Mouse (Mus musculus) intestine, embryonic 14.5 days (tissue): Measurements from ENCODE around the gene Phlpp2. TPM values are rescaled to one million over a fixed set of nuclear protein-coding genes. Genes with fewer than 3 reads are reported as not detected.
"Not testable (repeated sequence)": the region's sequence is repeated elsewhere in the genome, so short reads cannot be mapped to it uniquely, and the experiment has no call there.

ENCODE experiments used
- ATAC-seq: fragments of 200-750 bp; cut with Nextera tagmentation; replicated peaks from 2 replicates; pipeline ENCODE4 v1.8.0; 2017; ENCODE audit warnings: low read depth, moderate number of reproducible peaks, moderate TSS enrichment, moderate library complexity; ENCODE audit not compliant: low FRiP score, low TSS enrichment
- DNase-seq: peaks from one replicate; pipeline ENCODE4 v3.0.0-alpha.2; 2018; ENCODE audit warnings: low spot score
- H3K27ac ChIP-seq: fragments of 300-500 bp; sonication (generic); 2 replicates; pipeline ENCODE4 v1.5.1; 2014; ENCODE audit warnings: low read depth, mild to moderate bottlenecking, control low read depth
- H3K27me3 ChIP-seq: fragments of 300-500 bp; sonication (generic); replicated peaks from 2 replicates; pipeline ENCODE4 v1.6.1; 2014; ENCODE audit warnings: low read length, control low read depth; ENCODE audit not compliant: control insufficient read depth, insufficient read depth
- H3K36me3 ChIP-seq: fragments of 300-500 bp; sonication (generic); 2 replicates; pipeline ENCODE4 v1.6.1; 2014; ENCODE audit warnings: low read length, control low read depth; ENCODE audit not compliant: control insufficient read depth, insufficient read depth
- H3K4me1 ChIP-seq: fragments of 300-500 bp; sonication (generic); replicated peaks from 2 replicates; pipeline ENCODE4 v1.6.1; 2014; ENCODE audit warnings: low read length, control low read depth, mixed read lengths; ENCODE audit not compliant: control insufficient read depth, insufficient read depth
- H3K4me2 ChIP-seq: fragments of 300-500 bp; sonication (generic); 2 replicates; pipeline ENCODE4 v1.6.1; 2014; ENCODE audit warnings: low read length
- H3K4me3 ChIP-seq: fragments of 300-500 bp; sonication (generic); 2 replicates; pipeline ENCODE4 v1.5.1; 2014; ENCODE audit warnings: low read depth, low read length, control low read depth, mixed read lengths
- H3K9ac ChIP-seq: fragments of 300-500 bp; sonication (generic); 2 replicates; pipeline ENCODE4 v1.6.1; 2014; ENCODE audit warnings: mild to moderate bottlenecking, low read length
- H3K9me3 ChIP-seq: fragments of 300-500 bp; sonication (generic); 2 replicates; pipeline ENCODE4 v1.6.1; 2016; ENCODE audit warnings: low read length, control low read depth; ENCODE audit not compliant: control insufficient read depth
- WGBS: fragments of 180-500 bp; shearing (Covaris S2); extraction: QIAGEN DNeasy Blood & Tissue Kit; methylation state at CpG from one replicate; pipeline ENCODE4 v1.1.7; 2014; 5-methylcytosine and 5-hydroxymethylcytosine counted together
- polyA plus RNA-seq: library from polyadenylated mRNA; unstranded; fragments of >200 nt; fragmentation: Nextera tagmentation; extraction: Ambion mirVana; gene quantifications from 2 replicates; pipeline ENCODE4 v1.2.1, GENCODE M21; 2014

The Phlpp2 gene
- polyA plus RNA-seq, 1 experiment from 2014 or later: 4.2 TPM

DNA sequence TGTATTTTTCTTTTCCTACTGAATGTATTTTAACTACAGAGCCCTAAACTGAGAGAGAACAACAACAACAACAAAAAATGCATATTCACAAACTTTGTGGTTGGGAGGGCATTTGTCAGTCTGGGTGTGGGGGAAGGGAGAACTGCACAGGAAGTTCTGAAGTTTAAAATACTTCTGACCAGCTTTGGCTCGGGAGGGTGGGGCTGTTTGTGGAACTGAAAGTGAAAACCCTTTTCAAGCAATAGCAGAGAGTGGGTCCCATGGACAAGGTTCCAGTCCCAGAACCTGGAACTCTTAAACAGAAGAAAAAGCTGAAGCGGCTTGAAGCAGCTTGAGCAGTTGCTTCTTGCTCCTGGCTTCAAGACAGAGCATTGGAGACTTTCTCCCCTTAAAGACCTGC lies 4.9 kb upstream of the Phlpp2 start:
- H3K27me3 ChIP-seq: no peaks in the 10 kb centered on the region
- no peak overlapping the region for H3K9ac ChIP-seq
- H3K9me3 ChIP-seq: no peaks in the 10 kb centered on the region
- DNase-seq (no peak), ATAC-seq (no peak)
- H3K36me3 ChIP-seq: peaks cover 45% of the 10 kb centered on the region
- H3K27ac ChIP-seq: no peak overlapping the region
- H3K4me1 ChIP-seq: peaks cover 3% of the 10 kb centered on the region
- H3K4me3 ChIP-seq: no peak overlapping the region
- WGBS: 69% methylated on average over 2 of the region's 2 CpGs
- H3K4me2 ChIP-seq: no peak overlapping the region

DNA sequence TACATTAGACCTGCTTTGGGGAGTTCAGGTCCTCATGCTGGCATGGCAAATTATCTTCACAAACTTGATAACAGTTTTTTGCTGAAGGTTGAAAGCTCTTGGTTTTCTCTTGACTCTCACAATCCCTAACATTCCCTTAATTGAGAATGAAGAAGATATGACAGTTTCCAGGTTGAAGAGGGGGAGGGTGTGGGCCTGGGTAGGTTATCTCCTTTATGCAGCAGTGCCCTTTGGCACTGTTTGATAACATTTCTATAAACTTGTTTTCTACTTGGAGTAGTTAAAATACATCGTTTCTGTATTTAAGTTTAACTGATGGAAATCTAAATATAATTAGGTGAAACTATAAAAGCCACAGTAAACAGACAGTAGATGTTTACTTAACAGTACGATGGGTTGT lies 3.5 kb upstream of the Phlpp2 start:
- Histone ChIP-seq H3K4me2 (no peak overlapping the region), H3K4me3 (no peak overlapping the region), H3K27me3 (no peaks in the 10 kb centered on the region), H3K9ac (no peak overlapping the region), H3K36me3 (peaks cover 33% of the 10 kb centered on the region), H3K4me1 (peaks cover 3% of the 10 kb centered on the region), H3K27ac (no peak overlapping the region), H3K9me3 (no peaks in the 10 kb centered on the region)
- 59% methylated on average over 2 of the region's 2 CpGs for WGBS
- ATAC-seq (no peak), DNase-seq (no peak)

DNA sequence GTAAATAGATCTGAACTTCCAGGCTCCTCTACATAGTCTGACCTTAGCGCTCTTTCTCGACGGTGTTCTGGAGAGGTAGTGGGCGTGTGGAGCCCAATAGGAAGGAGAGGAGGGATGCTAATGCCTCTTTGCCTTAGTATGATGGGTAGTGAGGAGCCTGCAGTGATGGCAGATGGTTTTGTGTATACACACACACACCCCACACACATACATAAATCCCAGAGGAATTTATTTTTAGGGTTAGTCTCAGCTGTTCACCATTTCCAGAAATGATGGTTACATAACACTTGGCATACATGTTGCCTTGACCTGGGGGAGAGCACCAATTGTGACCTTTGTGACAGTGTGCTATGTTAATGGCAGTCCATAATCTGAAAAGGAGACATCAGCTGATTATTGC lies 2.8 kb upstream of the Phlpp2 start:
- DNase-seq (no peak), ATAC-seq (no peak)
- Histone ChIP-seq H3K27ac (no peak overlapping the region), H3K9me3 (no peaks in the 10 kb centered on the region), H3K4me1 (peaks cover 3% of the 10 kb centered on the region), H3K4me2 (no peak overlapping the region), H3K36me3 (peaks cover 25% of the 10 kb centered on the region), H3K9ac (no peak overlapping the region), H3K4me3 (no peak overlapping the region), H3K27me3 (no peaks in the 10 kb centered on the region)
- 84% methylated on average over 4 of the region's 4 CpGs for WGBS

DNA sequence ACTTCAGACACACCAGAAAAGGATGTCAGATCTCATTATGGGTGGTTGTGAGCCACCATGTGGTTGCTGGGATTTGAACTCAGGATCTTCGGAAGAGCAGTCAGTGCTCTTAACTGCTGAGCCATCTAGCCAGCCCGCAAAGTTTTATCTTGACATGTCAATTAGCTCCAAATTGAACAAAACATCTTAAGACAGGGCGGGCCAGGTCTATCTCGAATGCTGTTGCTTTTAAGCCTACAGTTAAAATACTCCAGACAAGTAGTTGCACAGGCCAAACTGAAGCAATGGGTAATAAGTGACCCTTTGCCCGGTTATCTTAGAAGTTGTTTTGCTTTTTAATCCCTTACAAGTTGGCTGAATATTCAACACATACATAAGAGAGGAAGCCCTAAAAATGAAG lies 1.7 kb upstream of the Phlpp2 start:
- ATAC-seq (no peak), DNase-seq (no peak)
- Histone ChIP-seq H3K27me3 (no peaks in the 10 kb centered on the region), H3K4me3 (no peak overlapping the region), H3K9ac (no peak overlapping the region), H3K4me1 (peaks cover 3% of the 10 kb centered on the region), H3K36me3 (peaks cover 14% of the 10 kb centered on the region), H3K27ac (no peak overlapping the region), H3K9me3 (no peaks in the 10 kb centered on the region), H3K4me2 (no peak overlapping the region)
- 87% methylated on average over 5 of the region's 5 CpGs for WGBS

DNA sequence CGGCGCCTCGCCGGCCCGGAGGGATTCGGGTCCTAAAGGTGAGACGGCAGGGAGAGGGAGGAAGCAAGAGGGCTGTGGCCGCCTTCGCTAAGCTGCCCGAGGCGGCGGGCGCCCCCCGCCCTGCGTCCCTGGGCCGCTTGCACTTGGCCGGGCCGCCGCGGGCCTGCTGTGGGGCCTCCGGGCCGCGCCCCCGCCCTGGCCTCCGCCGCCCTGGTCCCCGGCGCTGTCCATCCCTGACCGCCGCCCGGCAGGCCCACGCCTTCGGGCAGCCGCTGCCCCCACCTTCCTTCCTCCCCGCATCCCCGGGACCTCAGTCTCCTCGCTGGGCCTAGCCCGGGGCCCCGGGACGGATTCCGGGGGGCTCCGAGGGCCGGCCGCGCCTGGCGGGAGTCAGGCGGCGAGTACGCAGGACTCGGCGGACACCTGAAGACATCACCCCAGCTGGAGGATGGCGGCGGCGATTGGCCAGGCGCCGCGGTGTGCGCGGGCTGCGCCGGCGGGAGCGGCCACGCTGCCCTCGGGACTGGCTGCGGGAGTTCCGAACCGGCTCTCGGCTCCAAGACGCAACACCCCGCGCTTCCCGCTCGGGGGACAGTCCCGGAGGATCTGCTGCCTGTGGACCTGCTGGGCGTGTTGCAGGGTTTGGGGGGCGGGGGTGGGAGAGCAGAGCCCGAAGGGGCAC lies 479 bp downstream of the Phlpp2 start:
- ATAC-seq (peak; percentile 88), DNase-seq (peak; percentile 85)
- Histone ChIP-seq H3K4me3 (peak overlapping the region; percentile 82), H3K9me3 (no peaks in the 10 kb centered on the region), H3K4me2 (peak overlapping the region; percentile 54), H3K27ac (peak overlapping the region; percentile 90), H3K36me3 (peaks cover 7% of the 10 kb centered on the region), H3K27me3 (no peaks in the 10 kb centered on the region), H3K4me1 (peaks cover 3% of the 10 kb centered on the region), H3K9ac (peak overlapping the region; percentile 91)
- 1% methylated on average over 73 of the region's 78 CpGs for WGBS

DNA sequence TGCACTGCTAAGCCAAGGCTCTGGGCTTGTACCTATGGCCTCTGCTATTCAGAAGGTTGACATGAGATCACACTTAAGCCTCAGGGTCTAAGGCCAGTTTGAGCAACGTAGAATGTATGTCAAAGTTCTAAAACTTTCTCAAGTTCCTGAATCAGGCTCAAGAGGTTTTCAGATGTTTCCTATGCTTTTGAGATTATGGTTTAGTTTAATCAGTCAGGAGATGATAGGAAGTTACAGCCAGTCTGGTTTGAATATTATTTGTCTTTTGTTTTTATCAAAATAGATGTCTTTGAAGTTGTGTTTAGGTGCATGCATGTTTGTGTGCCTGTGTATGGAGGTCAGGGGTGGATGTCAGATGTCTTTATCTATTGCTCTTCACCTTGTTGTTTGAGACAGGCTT lies 2.7 kb downstream of the Phlpp2 start:
- Histone ChIP-seq H3K9ac (no peak overlapping the region), H3K4me2 (no peak overlapping the region), H3K27ac (no peak overlapping the region), H3K9me3 (no peaks in the 10 kb centered on the region), H3K36me3 (peaks cover 7% of the 10 kb centered on the region), H3K4me1 (peaks cover 3% of the 10 kb centered on the region), H3K27me3 (no peaks in the 10 kb centered on the region), H3K4me3 (no peak overlapping the region)
- DNase-seq: no peak
- 91% methylated on average over 1 of the region's 1 CpGs for WGBS
- no peak for ATAC-seq

DNA sequence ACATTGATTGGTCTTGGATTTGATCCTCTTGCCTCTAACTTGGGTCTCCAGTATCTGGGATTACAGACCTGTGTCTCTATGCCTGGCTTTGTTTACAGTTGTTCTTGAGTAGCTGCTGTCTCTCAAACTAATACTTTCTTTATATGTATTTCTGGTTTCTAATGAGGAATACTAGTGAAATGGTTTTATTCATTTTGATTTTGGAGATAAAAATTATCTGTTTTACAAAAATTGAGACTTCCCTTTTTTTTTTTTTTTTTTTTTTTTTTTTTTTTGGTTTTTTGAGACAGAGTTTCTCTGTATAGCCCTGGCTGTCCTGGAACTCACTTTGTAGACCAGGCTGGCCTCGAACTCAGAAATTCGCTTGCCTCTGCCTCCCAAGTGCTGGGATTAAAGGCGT lies 5.5 kb downstream of the Phlpp2 start:
- H3K4me2 ChIP-seq, DNase-seq, H3K27ac ChIP-seq, H3K4me3 ChIP-seq, H3K9ac ChIP-seq, H3K9me3 ChIP-seq, H3K4me1 ChIP-seq, ATAC-seq, H3K27me3 ChIP-seq: not testable (repeated sequence)
- WGBS: 97% methylated on average over 3 of the region's 3 CpGs
- H3K36me3 ChIP-seq: peaks cover 21% of the 10 kb centered on the region

DNA sequence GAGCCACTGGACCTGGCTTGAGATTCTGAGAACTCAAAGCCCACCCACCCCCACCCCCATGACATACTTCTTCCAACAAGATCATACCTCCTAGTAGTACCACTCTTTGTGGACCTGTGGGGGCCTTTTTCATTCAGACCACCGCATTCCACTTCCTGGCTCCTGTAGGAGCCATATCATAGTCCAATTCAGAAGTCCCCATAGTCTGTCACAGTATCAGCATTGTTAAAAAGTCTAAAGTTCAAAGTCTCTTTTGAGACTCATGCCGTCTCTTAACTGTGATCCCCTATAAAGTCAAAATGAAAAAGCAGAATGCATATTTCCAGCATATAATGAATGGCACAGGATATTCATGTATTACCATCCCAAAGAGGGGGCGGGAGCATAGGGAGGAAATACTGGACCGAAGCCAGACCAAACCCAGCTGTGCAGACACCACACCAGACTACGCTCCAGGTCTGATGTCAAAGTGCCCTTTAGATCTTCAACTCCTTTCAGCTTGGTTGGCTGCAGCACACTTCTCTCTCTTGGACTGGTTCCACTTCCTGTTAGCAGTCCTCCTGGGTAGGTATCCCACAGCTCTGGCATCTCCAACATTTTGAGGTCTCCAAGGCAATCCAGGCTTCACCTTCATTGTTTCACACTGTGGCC lies 11.8 kb downstream of the Phlpp2 start:
- peaks cover 43% of the 10 kb centered on the region for H3K36me3 ChIP-seq
- no peak overlapping the region for H3K4me2 ChIP-seq
- no peak overlapping the region for H3K27ac ChIP-seq
- H3K9me3 ChIP-seq: no peaks in the 10 kb centered on the region
- no peak overlapping the region for H3K4me3 ChIP-seq
- H3K9ac ChIP-seq: no peak overlapping the region
- H3K4me1 ChIP-seq: 0 out of 2 replicates have a peak, but pooled peaks cover 4% of the 10 kb centered on the region
- ATAC-seq (no peak), DNase-seq (no peak)
- WGBS: 72% methylated on average over 5 of the region's 5 CpGs
- no peaks in the 10 kb centered on the region for H3K27me3 ChIP-seq

DNA sequence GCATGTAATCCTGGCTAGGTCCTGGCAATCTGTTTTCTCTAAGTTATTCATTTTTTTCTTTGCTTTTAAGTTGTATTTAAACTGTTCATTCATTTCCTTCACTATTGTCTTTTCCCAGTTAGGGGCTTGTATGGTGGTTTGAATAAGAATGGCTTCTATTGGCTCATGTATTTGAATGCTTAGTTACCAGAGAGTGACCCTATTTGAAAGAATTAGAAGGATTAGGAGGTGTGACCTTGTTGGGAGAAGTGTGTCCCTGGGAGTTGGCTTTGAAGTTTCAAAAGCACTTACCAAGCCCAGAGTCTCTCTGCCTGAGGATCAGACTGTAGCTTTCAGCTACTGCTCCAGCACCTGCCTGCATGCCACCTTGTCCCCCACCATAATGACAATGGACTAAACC lies 17.0 kb downstream of the Phlpp2 start:
- DNase-seq: no peak

More for the DNA sequence above, 17.0 kb downstream of the Phlpp2 start:
- Histone ChIP-seq H3K4me1 (no peaks in the 10 kb centered on the region), H3K4me2 (no peak overlapping the region), H3K27me3 (no peaks in the 10 kb centered on the region), H3K27ac (no peak overlapping the region), H3K4me3 (no peak overlapping the region), H3K9me3 (no peaks in the 10 kb centered on the region), H3K9ac (no peak overlapping the region), H3K36me3 (peaks cover 36% of the 10 kb centered on the region)
- no peak for ATAC-seq
